Mouse (Mus musculus): Measurements from ENCODE around the gene Usp12. TPM values are rescaled to one million over a fixed set of nuclear protein-coding genes. Genes with fewer than 3 reads are reported as not detected.
"Not testable (repeated sequence)": the region's sequence is repeated elsewhere in the genome, so short reads cannot be mapped to it uniquely, and the experiment has no call there.

Gene Usp12
- polyA plus RNA-seq, 1 experiment from 2014 or later = 11.1 TPM

DNA sequence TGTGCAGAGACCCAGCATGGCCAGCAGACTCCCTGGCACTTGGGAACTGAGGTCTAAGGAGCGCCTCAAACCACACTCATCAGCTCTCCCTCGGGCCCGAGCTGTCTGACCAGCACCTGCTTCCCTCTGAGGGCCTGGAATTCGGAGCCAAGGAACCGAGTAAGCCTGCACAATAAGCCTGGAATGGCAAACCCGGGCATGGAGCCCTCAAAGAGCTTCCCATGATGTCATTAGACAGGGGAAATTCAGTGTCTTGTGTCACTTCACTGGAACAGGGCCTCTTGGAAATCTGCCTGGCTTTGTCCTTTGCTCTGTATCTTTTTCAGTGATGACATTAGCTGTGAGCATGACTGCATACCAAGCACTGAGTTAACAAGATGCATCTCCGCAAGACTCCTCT lies 44.5 kb downstream of the Usp12 start:
- Histone ChIP-seq H3K27me3 (replicated peaks; ENCODE audit: control insufficient read depth, insufficient read depth, low read length) (no peaks in the 10 kb centered on the region), H3K36me3 (ENCODE audit: control insufficient read depth, insufficient read depth, low read length) (peaks cover 22% of the 10 kb centered on the region), H3K4me2 (no peak overlapping the region), H3K4me1 (replicated peaks; ENCODE audit: control insufficient read depth, insufficient read depth, low read length) (no peaks in the 10 kb centered on the region), H3K9ac (ENCODE audit: low read depth, low read length) (no peak overlapping the region), H3K9me3 (ENCODE audit: control insufficient read depth, low read length) (no peaks in the 10 kb centered on the region), H3K4me3 (ENCODE audit: low read depth, low read length) (no peak overlapping the region), H3K27ac (ENCODE audit: low read depth, low read length) (no peak overlapping the region)
- 87% methylated on average over 7 of the region's 7 CpGs for WGBS
- DNase-seq (ENCODE audit: low spot score) (no peak), ATAC-seq (replicated peaks; ENCODE audit: low FRiP score) (no peak)

DNA sequence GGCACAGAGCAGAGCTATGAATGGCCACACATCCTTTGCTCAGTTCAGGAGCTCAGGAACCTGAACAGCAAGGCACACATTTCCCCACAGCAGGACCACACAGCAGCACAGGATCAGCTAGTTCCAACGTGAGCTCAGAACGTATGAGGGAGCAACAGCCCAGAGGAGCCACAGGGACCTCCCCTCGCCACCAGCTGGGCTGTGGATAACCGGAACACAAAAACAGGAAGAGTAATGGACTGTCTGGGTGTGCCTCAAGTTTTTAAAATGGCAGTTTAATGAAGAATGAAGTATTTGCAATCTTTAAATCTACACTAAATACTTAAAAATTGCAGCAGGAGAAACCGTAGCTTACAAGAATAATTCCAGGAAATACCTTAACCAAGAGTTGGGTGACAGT lies 44.9 kb downstream of the Usp12 start:
- 86% methylated on average over 5 of the region's 5 CpGs for WGBS
- Histone ChIP-seq H3K4me3 (ENCODE audit: low read depth, low read length) (no peak overlapping the region), H3K4me1 (replicated peaks; ENCODE audit: control insufficient read depth, insufficient read depth, low read length) (no peaks in the 10 kb centered on the region), H3K4me2 (no peak overlapping the region), H3K9ac (ENCODE audit: low read depth, low read length) (no peak overlapping the region), H3K9me3 (ENCODE audit: control insufficient read depth, low read length) (no peaks in the 10 kb centered on the region), H3K36me3 (ENCODE audit: control insufficient read depth, insufficient read depth, low read length) (peaks cover 22% of the 10 kb centered on the region), H3K27ac (ENCODE audit: low read depth, low read length) (no peak overlapping the region), H3K27me3 (replicated peaks; ENCODE audit: control insufficient read depth, insufficient read depth, low read length) (no peaks in the 10 kb centered on the region)
- DNase-seq (ENCODE audit: low spot score) = no peak
- no peak; the same call in 1 of the 2 replicates for ATAC-seq (replicated peaks; ENCODE audit: low FRiP score)

GRCm38 (mm10) chr5:146736970-146737495 lies 57.8 kb downstream of the Usp12 start:
- peaks cover 19% of the 10 kb centered on the region for H3K36me3 ChIP-seq (ENCODE audit: control insufficient read depth, insufficient read depth, low read length)
- H3K4me2 ChIP-seq = no peak overlapping the region
- no peaks in the 10 kb centered on the region for H3K9me3 ChIP-seq (ENCODE audit: control insufficient read depth, low read length)
- H3K4me1 ChIP-seq (replicated peaks; ENCODE audit: control insufficient read depth, insufficient read depth, low read length) = no peaks in the 10 kb centered on the region
- H3K27me3 ChIP-seq (replicated peaks; ENCODE audit: control insufficient read depth, insufficient read depth, low read length) = no peaks in the 10 kb centered on the region
- 83% methylated on average over 9 of the region's 9 CpGs for WGBS
- H3K9ac ChIP-seq (ENCODE audit: low read depth, low read length) = no peak overlapping the region
- no peak overlapping the region for H3K4me3 ChIP-seq (ENCODE audit: low read depth, low read length)
- ATAC-seq (replicated peaks; ENCODE audit: low FRiP score) (no peak), DNase-seq (ENCODE audit: low spot score) (no peak)
- H3K27ac ChIP-seq (ENCODE audit: low read depth, low read length) = no peak overlapping the region

GRCm38 (mm10) chr5:146736348-146736747 lies 58.5 kb downstream of the Usp12 start:
- no peak overlapping the region for H3K9ac ChIP-seq (ENCODE audit: low read depth, low read length)
- WGBS = 87% methylated on average over 18 of the region's 18 CpGs
- H3K4me2 ChIP-seq = no peak overlapping the region
- ATAC-seq (replicated peaks; ENCODE audit: low FRiP score) (no peak), DNase-seq (ENCODE audit: low spot score) (no peak)
- H3K4me3 ChIP-seq (ENCODE audit: low read depth, low read length) = no peak overlapping the region
- no peaks in the 10 kb centered on the region for H3K27me3 ChIP-seq (replicated peaks; ENCODE audit: control insufficient read depth, insufficient read depth, low read length)
- H3K4me1 ChIP-seq (replicated peaks; ENCODE audit: control insufficient read depth, insufficient read depth, low read length) = no peaks in the 10 kb centered on the region
- H3K27ac ChIP-seq (ENCODE audit: low read depth, low read length) = no peak overlapping the region
- no peaks in the 10 kb centered on the region for H3K9me3 ChIP-seq (ENCODE audit: control insufficient read depth, low read length)
- H3K36me3 ChIP-seq (ENCODE audit: control insufficient read depth, insufficient read depth, low read length) = peaks cover 19% of the 10 kb centered on the region

DNA sequence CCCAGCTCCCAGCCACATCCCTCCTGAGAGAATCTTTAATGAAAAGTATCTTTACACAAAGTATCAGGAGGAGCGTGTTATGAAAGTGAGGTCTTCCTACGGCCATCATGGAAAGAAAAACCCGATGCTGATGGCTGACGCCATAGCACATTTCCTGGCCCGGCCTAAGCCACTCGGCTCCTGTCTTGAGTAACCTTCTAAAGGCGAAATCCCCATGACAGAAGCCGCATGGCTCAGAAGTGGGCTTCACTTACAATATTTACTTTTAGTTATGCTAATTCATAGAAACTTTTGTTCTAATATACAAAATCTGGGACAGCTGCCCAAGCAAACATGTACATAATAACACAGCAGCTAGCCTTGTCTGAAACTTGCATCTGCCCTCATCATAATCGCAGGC lies 59.8 kb downstream of the Usp12 start:
- 89% methylated on average over 1 of the region's 9 CpGs for WGBS
- H3K27ac ChIP-seq (ENCODE audit: low read depth, low read length); H3K27me3 ChIP-seq (replicated peaks; ENCODE audit: control insufficient read depth, insufficient read depth, low read length); H3K4me2 ChIP-seq; H3K4me3 ChIP-seq (ENCODE audit: low read depth, low read length); DNase-seq (ENCODE audit: low spot score); H3K4me1 ChIP-seq (replicated peaks; ENCODE audit: control insufficient read depth, insufficient read depth, low read length); ATAC-seq (replicated peaks; ENCODE audit: low FRiP score); H3K9me3 ChIP-seq (ENCODE audit: control insufficient read depth, low read length); H3K9ac ChIP-seq (ENCODE audit: low read depth, low read length): not testable (repeated sequence)
- H3K36me3 ChIP-seq (ENCODE audit: control insufficient read depth, insufficient read depth, low read length) = peaks cover 18% of the 10 kb centered on the region

DNA sequence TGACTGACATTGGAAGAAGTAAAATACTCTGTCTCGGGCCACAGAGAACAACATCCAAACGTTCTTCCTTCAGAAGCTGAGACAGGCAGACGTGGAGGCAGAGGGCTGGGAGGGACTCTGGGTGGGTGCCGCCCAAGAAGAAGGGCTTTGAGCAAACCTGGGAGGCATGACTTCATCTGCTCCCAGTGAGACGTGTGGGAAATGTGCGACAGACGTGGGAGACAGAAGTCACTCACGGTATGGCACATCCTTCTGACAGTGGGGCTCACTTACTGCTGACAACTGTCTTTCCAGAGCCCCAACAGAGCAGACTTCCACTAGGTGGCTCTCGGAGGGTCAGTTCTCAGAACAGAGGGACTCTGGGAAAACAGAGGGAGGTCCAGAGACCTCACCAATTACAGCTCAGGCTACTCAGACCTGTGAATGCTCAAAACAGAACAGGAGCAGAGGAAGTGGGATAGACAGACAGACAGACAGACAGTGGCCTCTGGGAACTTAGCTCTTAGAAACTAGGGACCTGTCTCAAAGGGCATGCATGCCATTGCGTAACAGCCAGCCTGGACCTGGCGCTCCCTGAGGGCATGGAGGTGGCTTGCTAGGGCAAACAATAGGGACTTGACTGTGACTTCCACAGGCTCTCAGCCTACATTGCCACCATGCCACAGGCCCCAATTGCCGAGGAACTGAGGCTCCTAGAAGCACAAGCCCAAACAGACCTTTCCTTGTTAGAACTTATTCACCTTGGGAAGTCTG lies 60.7 kb downstream of the Usp12 start:
- 77% methylated on average over 12 of the region's 12 CpGs for WGBS
- ATAC-seq (replicated peaks; ENCODE audit: low FRiP score) = 0 out of 2 replicates have a peak, but pooled peaks have one; percentile 42

DNA sequence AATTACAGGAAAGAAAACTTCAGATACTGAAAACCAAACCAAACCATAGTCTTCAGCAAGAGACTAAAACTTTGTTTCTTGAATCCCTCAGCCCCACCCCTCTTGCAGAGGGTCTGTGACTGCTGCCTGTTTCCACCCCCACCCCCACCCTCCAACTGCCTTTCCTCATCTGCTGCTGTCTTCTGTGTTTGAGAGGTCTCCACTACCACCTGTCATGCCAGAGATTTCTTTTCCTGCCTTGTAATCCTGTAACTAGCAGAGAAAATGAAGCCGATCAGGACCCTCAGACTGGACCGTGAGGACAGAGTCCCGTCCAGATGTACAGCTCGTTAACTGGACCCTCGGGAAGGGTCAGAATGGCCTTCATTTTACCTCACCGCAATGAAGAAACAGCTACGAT lies 61.4 kb downstream of the Usp12 start:
- DNase-seq (ENCODE audit: low spot score) = no peak
- peaks cover 11% of the 10 kb centered on the region for H3K36me3 ChIP-seq (ENCODE audit: control insufficient read depth, insufficient read depth, low read length)

More for the DNA sequence above, 60.7 kb downstream of the Usp12 start:
- no peak overlapping the region for H3K4me2 ChIP-seq
- no peak overlapping the region for H3K9ac ChIP-seq (ENCODE audit: low read depth, low read length)
- no peak overlapping the region for H3K27ac ChIP-seq (ENCODE audit: low read depth, low read length)
- no peaks in the 10 kb centered on the region for H3K9me3 ChIP-seq (ENCODE audit: control insufficient read depth, low read length)
- H3K36me3 ChIP-seq (ENCODE audit: control insufficient read depth, insufficient read depth, low read length) = peaks cover 11% of the 10 kb centered on the region
- H3K4me3 ChIP-seq (ENCODE audit: low read depth, low read length) = no peak overlapping the region
- no peaks in the 10 kb centered on the region for H3K4me1 ChIP-seq (replicated peaks; ENCODE audit: control insufficient read depth, insufficient read depth, low read length)
- no peak for DNase-seq (ENCODE audit: low spot score)
- H3K27me3 ChIP-seq (replicated peaks; ENCODE audit: control insufficient read depth, insufficient read depth, low read length) = no peaks in the 10 kb centered on the region

DNA sequence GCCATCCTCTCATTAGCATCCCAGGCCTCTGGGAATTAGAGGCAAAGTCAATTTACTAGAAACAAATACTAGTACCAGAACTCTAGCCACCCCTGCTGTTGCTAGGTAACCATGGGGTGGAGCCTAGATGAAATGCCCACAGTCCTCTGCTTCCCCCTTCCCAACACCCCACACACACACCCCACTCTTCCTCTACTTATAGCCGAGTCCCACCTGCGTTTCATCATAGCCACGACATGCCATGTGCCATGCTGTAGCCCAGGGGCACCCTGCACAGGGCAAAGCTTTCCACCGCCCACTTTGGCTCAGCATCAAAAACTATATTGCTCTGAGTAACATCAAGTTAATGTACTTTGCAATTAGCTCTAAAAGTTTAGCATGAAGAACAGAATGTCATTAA lies 67.8 kb downstream of the Usp12 start:
- Histone ChIP-seq H3K36me3 (ENCODE audit: control insufficient read depth, insufficient read depth, low read length) (no peaks in the 10 kb centered on the region; the same call in 1 of the 2 replicates), H3K4me2 (no peak overlapping the region), H3K4me3 (ENCODE audit: low read depth, low read length) (no peak overlapping the region), H3K9ac (ENCODE audit: low read depth, low read length) (no peak overlapping the region), H3K27ac (ENCODE audit: low read depth, low read length) (no peak overlapping the region), H3K27me3 (replicated peaks; ENCODE audit: control insufficient read depth, insufficient read depth, low read length) (no peaks in the 10 kb centered on the region), H3K9me3 (ENCODE audit: control insufficient read depth, low read length) (no peaks in the 10 kb centered on the region), H3K4me1 (replicated peaks; ENCODE audit: control insufficient read depth, insufficient read depth, low read length) (no peaks in the 10 kb centered on the region)
- ATAC-seq (replicated peaks; ENCODE audit: low FRiP score) = no peak
- 83% methylated on average over 4 of the region's 4 CpGs for WGBS
- DNase-seq (ENCODE audit: low spot score) = no peak

More for the DNA sequence above, 61.4 kb downstream of the Usp12 start:
- Histone ChIP-seq H3K27me3 (replicated peaks; ENCODE audit: control insufficient read depth, insufficient read depth, low read length) (no peaks in the 10 kb centered on the region), H3K9me3 (ENCODE audit: control insufficient read depth, low read length) (no peaks in the 10 kb centered on the region), H3K9ac (ENCODE audit: low read depth, low read length) (no peak overlapping the region), H3K4me3 (ENCODE audit: low read depth, low read length) (no peak overlapping the region), H3K4me2 (no peak overlapping the region), H3K27ac (ENCODE audit: low read depth, low read length) (no peak overlapping the region), H3K4me1 (replicated peaks; ENCODE audit: control insufficient read depth, insufficient read depth, low read length) (no peaks in the 10 kb centered on the region)
- no peak for ATAC-seq (replicated peaks; ENCODE audit: low FRiP score)
- 85% methylated on average over 7 of the region's 7 CpGs for WGBS

- Histone ChIP-seq H3K27ac (ENCODE audit: low read depth, low read length) (no peak overlapping the region), H3K9ac (ENCODE audit: low read depth, low read length) (no peak overlapping the region), H3K36me3 (ENCODE audit: control insufficient read depth, insufficient read depth, low read length) (no peaks in the 10 kb centered on the region), H3K4me1 (replicated peaks; ENCODE audit: control insufficient read depth, insufficient read depth, low read length) (no peaks in the 10 kb centered on the region), H3K4me2 (no peak overlapping the region), H3K27me3 (replicated peaks; ENCODE audit: control insufficient read depth, insufficient read depth, low read length) (no peaks in the 10 kb centered on the region), H3K4me3 (ENCODE audit: low read depth, low read length) (no peak overlapping the region), H3K9me3 (ENCODE audit: control insufficient read depth, low read length) (no peaks in the 10 kb centered on the region)
- DNase-seq (ENCODE audit: low spot score) (no peak), ATAC-seq (replicated peaks; ENCODE audit: low FRiP score) (no peak)
- WGBS = 60% methylated on average over 3 of the region's 3 CpGs
Measured at GRCm38 (mm10) chr5:146724956-146725355, 69.8 kb downstream of the Usp12 start.
